Mouse (Mus musculus): ENCODE results near the gene Lrpprc. TPM values are rescaled to one million over a fixed set of nuclear protein-coding genes. Genes with fewer than 3 reads are reported as not detected.

Lrpprc gene
- polyA plus RNA-seq, 1 experiment from 2014 or later: 29.9 TPM

GRCm38 (mm10) chr17:84752286-84752685 is 38.3 kb downstream of the Lrpprc start:
- H3K27ac ChIP-seq (ENCODE audit: low read depth, low read length): no peak overlapping the region
- 87% methylated on average over 2 of the region's 2 CpGs for WGBS

DNA sequence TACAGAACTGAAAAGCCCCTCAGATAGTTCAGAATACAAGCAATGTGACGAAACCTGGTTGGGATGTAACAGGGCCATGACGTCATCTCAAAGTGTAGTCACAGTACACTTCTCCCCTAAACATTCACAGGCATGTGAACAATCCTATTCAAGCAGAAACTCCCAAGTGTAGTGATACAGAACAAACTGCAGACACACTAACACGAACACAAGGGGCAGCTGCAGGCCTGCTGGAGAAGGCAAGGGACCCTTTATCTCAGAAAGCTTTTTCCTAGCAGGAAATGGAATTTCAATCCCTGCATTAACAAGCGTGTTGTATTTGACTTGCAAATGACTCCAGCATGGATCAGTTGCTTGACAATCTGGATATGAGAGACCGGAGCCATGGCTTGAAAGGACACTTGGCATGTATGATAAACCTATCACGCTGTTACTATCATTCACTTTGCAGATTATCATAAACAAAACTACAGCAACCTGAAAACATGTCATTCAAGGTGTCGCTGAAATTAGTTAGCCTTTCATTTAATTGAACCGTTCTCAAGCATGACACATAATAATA is 38.9 kb downstream of the Lrpprc start:
- peak; percentile 46 for ATAC-seq
- peaks cover 31% of the 10 kb centered on the region for H3K4me1 ChIP-seq (ENCODE audit: control insufficient read depth, insufficient read depth, low read length)
- 42% methylated on average over 8 of the region's 8 CpGs for WGBS

More at GRCm38 (mm10) chr17:84752286-84752685, 38.3 kb downstream of the Lrpprc start:
- Histone ChIP-seq H3K36me3 (ENCODE audit: control insufficient read depth, insufficient read depth, low read length) (0 out of 2 replicates have a peak, but pooled peaks cover 8% of the 10 kb centered on the region), H3K4me2 (ENCODE audit: low read length) (no peak overlapping the region), H3K4me3 (ENCODE audit: low read depth, low read length) (no peak overlapping the region), H3K4me1 (ENCODE audit: control insufficient read depth, insufficient read depth, low read length) (peaks cover 27% of the 10 kb centered on the region), H3K9me3 (replicated peaks; ENCODE audit: control insufficient read depth, low read length) (no peaks in the 10 kb centered on the region), H3K27me3 (replicated peaks; ENCODE audit: control insufficient read depth, insufficient read depth, low read length) (no peaks in the 10 kb centered on the region), H3K9ac (ENCODE audit: low read length) (no peak overlapping the region)
- no peak for ATAC-seq
- DNase-seq (ENCODE audit: low spot score): no peak

DNA sequence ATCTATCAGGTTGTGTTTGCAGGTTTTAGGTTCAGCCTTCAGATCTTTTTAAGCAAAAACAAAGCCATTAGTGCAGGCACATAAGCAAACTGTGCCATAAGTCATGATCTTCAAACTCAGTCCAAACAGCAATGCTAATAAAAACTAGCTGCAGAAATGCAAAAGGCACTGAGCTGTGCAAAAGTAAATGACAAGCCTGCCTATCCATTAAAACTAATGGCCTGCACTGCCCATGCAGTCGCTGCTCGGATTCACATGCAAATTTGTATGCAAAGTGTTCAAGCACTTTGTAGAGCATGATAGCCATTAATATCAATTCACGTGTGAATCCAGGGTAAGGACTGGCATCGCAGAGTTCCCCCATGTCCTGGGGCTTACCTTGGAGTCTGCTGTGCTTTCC is 40.5 kb downstream of the Lrpprc start:
- Histone ChIP-seq H3K9me3 (replicated peaks; ENCODE audit: control insufficient read depth, low read length) (no peaks in the 10 kb centered on the region), H3K4me1 (ENCODE audit: control insufficient read depth, insufficient read depth, low read length) (peaks cover 33% of the 10 kb centered on the region), H3K27ac (ENCODE audit: low read depth, low read length) (no peak overlapping the region), H3K27me3 (replicated peaks; ENCODE audit: control insufficient read depth, insufficient read depth, low read length) (no peaks in the 10 kb centered on the region), H3K4me3 (ENCODE audit: low read depth, low read length) (no peak overlapping the region), H3K9ac (ENCODE audit: low read length) (no peak overlapping the region), H3K4me2 (ENCODE audit: low read length) (no peak overlapping the region), H3K36me3 (ENCODE audit: control insufficient read depth, insufficient read depth, low read length) (0 out of 2 replicates have a peak, but pooled peaks cover 8% of the 10 kb centered on the region)
- peak; percentile 63 for DNase-seq (ENCODE audit: low spot score)
- no peak for ATAC-seq
- WGBS: 13% methylated on average over 4 of the region's 4 CpGs

More for the DNA sequence above, 38.9 kb downstream of the Lrpprc start:
- H3K36me3 ChIP-seq (ENCODE audit: control insufficient read depth, insufficient read depth, low read length): 0 out of 2 replicates have a peak, but pooled peaks cover 8% of the 10 kb centered on the region
- no peak overlapping the region for H3K4me2 ChIP-seq (ENCODE audit: low read length)
- no peaks in the 10 kb centered on the region for H3K9me3 ChIP-seq (replicated peaks; ENCODE audit: control insufficient read depth, low read length)
- no peaks in the 10 kb centered on the region for H3K27me3 ChIP-seq (replicated peaks; ENCODE audit: control insufficient read depth, insufficient read depth, low read length)
- H3K9ac ChIP-seq (ENCODE audit: low read length): no peak overlapping the region
- peak; percentile 74 for DNase-seq (ENCODE audit: low spot score)
- no peak overlapping the region for H3K27ac ChIP-seq (ENCODE audit: low read depth, low read length)
- no peak overlapping the region for H3K4me3 ChIP-seq (ENCODE audit: low read depth, low read length)

- peak; percentile 89 for DNase-seq (ENCODE audit: low spot score)
- Histone ChIP-seq H3K9me3 (replicated peaks; ENCODE audit: control insufficient read depth, low read length) (no peaks in the 10 kb centered on the region), H3K27me3 (replicated peaks; ENCODE audit: control insufficient read depth, insufficient read depth, low read length) (no peaks in the 10 kb centered on the region), H3K36me3 (ENCODE audit: control insufficient read depth, insufficient read depth, low read length) (0 out of 2 replicates have a peak, but pooled peaks cover 8% of the 10 kb centered on the region), H3K9ac (ENCODE audit: low read length) (no peak overlapping the region), H3K4me1 (ENCODE audit: control insufficient read depth, insufficient read depth, low read length) (peaks cover 36% of the 10 kb centered on the region), H3K4me3 (ENCODE audit: low read depth, low read length) (no peak overlapping the region), H3K4me2 (ENCODE audit: low read length) (no peak overlapping the region), H3K27ac (ENCODE audit: low read depth, low read length) (peak overlapping the region; percentile 34; the same call in 1 of the 2 replicates)
- 11% methylated on average over 8 of the region's 8 CpGs for WGBS
- ATAC-seq: peak; percentile 83
These were observed 41.3 kb downstream of the Lrpprc start for GRCm38 (mm10) chr17:84749297-84749696.

- no peak overlapping the region for H3K27ac ChIP-seq (ENCODE audit: low read depth, low read length)
- no peak for ATAC-seq
- no peak overlapping the region for H3K9ac ChIP-seq (ENCODE audit: low read length)
- H3K9me3 ChIP-seq (replicated peaks; ENCODE audit: control insufficient read depth, low read length): no peaks in the 10 kb centered on the region
- H3K36me3 ChIP-seq (ENCODE audit: control insufficient read depth, insufficient read depth, low read length): 0 out of 2 replicates have a peak, but pooled peaks cover 7% of the 10 kb centered on the region
- no peak overlapping the region for H3K4me2 ChIP-seq (ENCODE audit: low read length)
- no peaks in the 10 kb centered on the region for H3K27me3 ChIP-seq (replicated peaks; ENCODE audit: control insufficient read depth, insufficient read depth, low read length)
- WGBS: 84% methylated on average over 9 of the region's 9 CpGs
- no peak overlapping the region for H3K4me3 ChIP-seq (ENCODE audit: low read depth, low read length)
- no peak for DNase-seq (ENCODE audit: low spot score)
- peaks cover 36% of the 10 kb centered on the region for H3K4me1 ChIP-seq (ENCODE audit: control insufficient read depth, insufficient read depth, low read length)
These were observed 42.4 kb downstream of the Lrpprc start for GRCm38 (mm10) chr17:84748152-84748682.

GRCm38 (mm10) chr17:84747212-84747611 is 43.4 kb downstream of the Lrpprc start:
- H3K27ac ChIP-seq (ENCODE audit: low read depth, low read length): no peak overlapping the region
- ATAC-seq (peak; percentile 24; the same call in 1 of the 2 replicates), DNase-seq (ENCODE audit: low spot score) (peak; percentile 73)
- no peaks in the 10 kb centered on the region for H3K27me3 ChIP-seq (replicated peaks; ENCODE audit: control insufficient read depth, insufficient read depth, low read length)
- H3K4me2 ChIP-seq (ENCODE audit: low read length): no peak overlapping the region
- H3K4me1 ChIP-seq (ENCODE audit: control insufficient read depth, insufficient read depth, low read length): peaks cover 36% of the 10 kb centered on the region
- H3K4me3 ChIP-seq (ENCODE audit: low read depth, low read length): no peak overlapping the region
- no peak overlapping the region for H3K9ac ChIP-seq (ENCODE audit: low read length)
- no peaks in the 10 kb centered on the region for H3K9me3 ChIP-seq (replicated peaks; ENCODE audit: control insufficient read depth, low read length)
- H3K36me3 ChIP-seq (ENCODE audit: control insufficient read depth, insufficient read depth, low read length): 0 out of 2 replicates have a peak, but pooled peaks cover 5% of the 10 kb centered on the region
- 12% methylated on average over 6 of the region's 6 CpGs for WGBS

GRCm38 (mm10) chr17:84745001-84745400 is 45.6 kb downstream of the Lrpprc start:
- ATAC-seq: 0 out of 2 replicates have a peak, but pooled peaks have one; percentile 10
- H3K4me3 ChIP-seq (ENCODE audit: low read depth, low read length): no peak overlapping the region
- no peaks in the 10 kb centered on the region for H3K36me3 ChIP-seq (ENCODE audit: control insufficient read depth, insufficient read depth, low read length)
- H3K27ac ChIP-seq (ENCODE audit: low read depth, low read length): no peak overlapping the region
- H3K4me2 ChIP-seq (ENCODE audit: low read length): no peak overlapping the region
- H3K9me3 ChIP-seq (replicated peaks; ENCODE audit: control insufficient read depth, low read length): no peaks in the 10 kb centered on the region
- H3K4me1 ChIP-seq (ENCODE audit: control insufficient read depth, insufficient read depth, low read length): peaks cover 26% of the 10 kb centered on the region
- H3K27me3 ChIP-seq (replicated peaks; ENCODE audit: control insufficient read depth, insufficient read depth, low read length): no peaks in the 10 kb centered on the region
- WGBS: 40% methylated on average over 9 of the region's 9 CpGs
- no peak overlapping the region for H3K9ac ChIP-seq (ENCODE audit: low read length)
- DNase-seq (ENCODE audit: low spot score): peak; percentile 55

- no peaks in the 10 kb centered on the region for H3K36me3 ChIP-seq (ENCODE audit: control insufficient read depth, insufficient read depth, low read length)
- ATAC-seq (no peak), DNase-seq (ENCODE audit: low spot score) (no peak)
- no peak overlapping the region for H3K27ac ChIP-seq (ENCODE audit: low read depth, low read length)
- no peak overlapping the region for H3K4me2 ChIP-seq (ENCODE audit: low read length)
- peaks cover 20% of the 10 kb centered on the region for H3K4me1 ChIP-seq (ENCODE audit: control insufficient read depth, insufficient read depth, low read length)
- no peak overlapping the region for H3K9ac ChIP-seq (ENCODE audit: low read length)
- WGBS: 67% methylated on average over 4 of the region's 4 CpGs
- no peak overlapping the region for H3K4me3 ChIP-seq (ENCODE audit: low read depth, low read length)
- no peaks in the 10 kb centered on the region for H3K27me3 ChIP-seq (replicated peaks; ENCODE audit: control insufficient read depth, insufficient read depth, low read length)
- no peaks in the 10 kb centered on the region for H3K9me3 ChIP-seq (replicated peaks; ENCODE audit: control insufficient read depth, low read length)
These were observed 46.3 kb downstream of the Lrpprc start for GRCm38 (mm10) chr17:84744256-84744655.
